Mouse (Mus musculus) lung, postnatal 0 days (tissue): ENCODE results near the gene Scel. TPM values are rescaled to one million over a fixed set of nuclear protein-coding genes. Genes with fewer than 3 reads are reported as not detected.
A peak's percentile ranks its signal among the peaks of the same experiment; 100 is the strongest.

Experiments
- ATAC-seq: fragments of 200-750 bp; cut with Nextera tagmentation; 2 replicates; pipeline ENCODE4 v1.8.0; 2017; ENCODE audit warnings: moderate library complexity
- DNase-seq: peaks from one replicate; pipeline ENCODE4 v3.0.0-alpha.2; 2016; ENCODE audit warnings: low spot score
- H3K27ac ChIP-seq: fragments of 300-500 bp; sonication (generic); 2 replicates; pipeline ENCODE4 v1.5.1; 2014; ENCODE audit warnings: antibody characterized with exemption, mild to moderate bottlenecking, low read length, mixed read lengths
- H3K27me3 ChIP-seq: fragments of 300-500 bp; sonication (generic); replicated peaks from 2 replicates; pipeline ENCODE4 v1.6.1; 2014; ENCODE audit warnings: low read length, mixed read lengths; ENCODE audit not compliant: insufficient read depth
- H3K36me3 ChIP-seq: fragments of 300-500 bp; sonication (generic); 2 replicates; pipeline ENCODE4 v1.6.1; 2014; ENCODE audit warnings: low read length, mixed read lengths; ENCODE audit not compliant: insufficient read depth
- H3K4me1 ChIP-seq: fragments of 300-500 bp; sonication (generic); 2 replicates; pipeline ENCODE4 v1.6.1; 2014; ENCODE audit warnings: antibody characterized with exemption, low read depth, low read length, mixed read lengths; ENCODE audit not compliant: insufficient read depth
- H3K4me2 ChIP-seq: fragments of 300-500 bp; sonication (generic); replicated peaks from 2 replicates; pipeline ENCODE4 v1.6.1; 2014; ENCODE audit warnings: low read depth, mild to moderate bottlenecking, low read length, moderate library complexity, mixed read lengths
- H3K4me3 ChIP-seq: fragments of 300-500 bp; sonication (generic); 2 replicates; pipeline ENCODE4 v1.5.1; 2014; ENCODE audit warnings: low read depth, low read length
- H3K9ac ChIP-seq: fragments of 300-500 bp; sonication (generic); replicated peaks from 2 replicates; pipeline ENCODE4 v1.6.1; 2014; ENCODE audit warnings: low read depth, mild to moderate bottlenecking
- H3K9me3 ChIP-seq: fragments of 300-500 bp; sonication (generic); 2 replicates; pipeline ENCODE4 v1.6.1; 2016; ENCODE audit warnings: low read length, mixed read lengths
- CTCF ChIP-seq: IDR thresholded peaks from 2 replicates; pipeline ENCODE4 v1.5.1; 2016; ENCODE audit warnings: antibody characterized with exemption, mild to moderate bottlenecking
- EP300 ChIP-seq: IDR thresholded peaks from 2 replicates; pipeline ENCODE4 v1.6.1; 2016; ENCODE audit warnings: antibody characterized with exemption, mild to moderate bottlenecking, control low read depth
- WGBS: fragments of 180-500 bp; shearing (Covaris S2); extraction: QIAGEN DNeasy Blood & Tissue Kit; methylation state at CpG from one replicate; pipeline ENCODE4 v1.1.7; 2014; 5-methylcytosine and 5-hydroxymethylcytosine counted together
- polyA plus RNA-seq: library from polyadenylated mRNA; unstranded; fragments of >200 nt; fragmentation: Nextera tagmentation; extraction: Ambion mirVana; gene quantifications from 2 replicates; pipeline ENCODE4 v1.2.1, GENCODE M21; 2015

Scel gene
- polyA plus RNA-seq, result 8.5 and 9.5 TPM in 2 replicates

DNA sequence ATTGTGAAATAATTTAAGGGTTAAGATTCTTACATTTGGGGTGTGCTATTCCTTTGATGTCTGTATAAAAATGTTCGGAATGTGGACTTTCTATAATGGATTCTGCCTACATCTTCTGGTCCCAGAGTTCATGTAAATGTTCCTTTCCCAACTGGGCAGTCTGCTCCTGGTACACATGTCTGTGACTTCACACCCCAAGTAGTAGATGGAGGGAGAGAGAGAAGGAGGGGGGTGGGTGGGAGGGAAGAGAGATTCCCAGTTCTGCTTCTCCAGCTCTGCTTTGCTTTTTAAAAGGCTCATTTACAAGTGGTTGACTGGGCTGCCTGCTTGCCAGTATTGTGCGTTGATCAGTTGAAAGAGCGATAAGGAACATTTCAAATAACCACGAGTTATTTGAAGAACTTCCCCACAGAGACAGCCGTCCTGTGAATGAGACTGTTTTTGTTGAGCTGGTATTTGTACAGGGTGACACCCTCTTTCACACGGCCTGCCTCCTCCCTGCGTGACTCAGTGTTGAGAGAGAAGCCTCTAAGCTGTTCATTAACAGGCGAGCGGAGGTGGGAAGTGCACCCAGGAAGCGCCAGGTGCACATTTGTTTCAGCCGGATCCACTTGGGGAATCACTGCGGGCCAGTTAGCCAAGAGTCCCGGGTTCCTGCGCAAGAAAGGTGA is at the start of gene Scel:
TSS of gene Scel (plus strand) at position 541 of the 671 bp plus-strand sequence.
- ATAC-seq, result peak; percentile 93
- Histone ChIP-seq H3K4me1 (no peaks in the 10 kb centered on the region), H3K36me3 (no peaks in the 10 kb centered on the region), H3K27ac (no peak within 1 kb of the TSS), H3K27me3 (no peaks in the 10 kb centered on the region), H3K4me2 (peak within 1 kb of the TSS; percentile 37), H3K4me3 (peak within 1 kb of the TSS; percentile 17; the same call in 1 of the 2 replicates), H3K9ac (no peak within 1 kb of the TSS), H3K9me3 (no peaks in the 10 kb centered on the region)
- TF ChIP-seq CTCF, result no peak
- TF ChIP-seq EP300, result peak; percentile 46
- DNase-seq, result peak; percentile 76
- WGBS, result 14% methylated on average over 14 of the region's 14 CpGs

DNA sequence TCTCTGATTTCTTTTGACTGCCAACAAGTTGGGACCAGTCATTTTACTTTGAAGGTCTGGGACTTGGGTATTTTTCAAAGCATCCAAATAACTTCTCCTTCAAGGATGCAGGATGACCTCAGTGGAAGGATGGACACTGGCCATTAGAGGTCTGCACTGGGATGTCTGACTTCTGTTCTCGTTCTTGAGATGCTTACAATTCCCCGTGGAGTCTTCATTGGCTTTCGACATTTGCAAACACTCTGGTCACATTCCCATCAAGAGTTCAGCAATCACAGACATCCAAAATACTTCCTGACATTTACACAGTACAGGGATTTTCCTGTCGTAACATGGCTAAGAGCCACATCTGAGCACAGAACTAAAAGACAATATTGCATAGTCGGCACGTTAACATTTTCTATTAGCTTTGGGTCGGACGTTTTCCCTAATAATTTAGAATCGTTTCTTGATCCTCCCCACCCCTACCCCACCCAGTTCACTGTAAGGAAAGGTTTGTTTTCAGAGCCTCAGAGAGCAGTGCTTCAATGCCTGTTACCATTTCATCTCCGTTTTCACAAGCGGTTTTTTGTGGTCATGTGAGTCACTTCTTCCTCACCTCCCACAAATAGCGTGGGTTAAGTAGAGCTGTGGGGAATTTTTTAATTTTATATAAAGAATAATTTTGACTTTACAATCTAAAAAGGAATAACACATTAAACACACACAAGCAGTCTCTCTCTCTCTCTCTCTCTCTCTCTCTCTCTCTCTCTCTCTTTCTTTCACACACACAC is 44.3 kb upstream of the Scel start:
- H3K4me2 ChIP-seq, result 0 out of 2 replicates have a peak overlapping the region, but pooled peaks have one; percentile 40
- no peaks in the 10 kb centered on the region for H3K27me3 ChIP-seq
- H3K36me3 ChIP-seq, result no peaks in the 10 kb centered on the region
- DNase-seq, result no peak
- no peak overlapping the region for H3K27ac ChIP-seq
- H3K9me3 ChIP-seq, result no peaks in the 10 kb centered on the region
- H3K9ac ChIP-seq, result no peak overlapping the region
- no peak overlapping the region for H3K4me3 ChIP-seq
- TF ChIP-seq CTCF (no peak), EP300 (no peak)
- H3K4me1 ChIP-seq, result no peaks in the 10 kb centered on the region
- WGBS, result 63% methylated on average over 12 of the region's 12 CpGs
- ATAC-seq, result no peak

DNA sequence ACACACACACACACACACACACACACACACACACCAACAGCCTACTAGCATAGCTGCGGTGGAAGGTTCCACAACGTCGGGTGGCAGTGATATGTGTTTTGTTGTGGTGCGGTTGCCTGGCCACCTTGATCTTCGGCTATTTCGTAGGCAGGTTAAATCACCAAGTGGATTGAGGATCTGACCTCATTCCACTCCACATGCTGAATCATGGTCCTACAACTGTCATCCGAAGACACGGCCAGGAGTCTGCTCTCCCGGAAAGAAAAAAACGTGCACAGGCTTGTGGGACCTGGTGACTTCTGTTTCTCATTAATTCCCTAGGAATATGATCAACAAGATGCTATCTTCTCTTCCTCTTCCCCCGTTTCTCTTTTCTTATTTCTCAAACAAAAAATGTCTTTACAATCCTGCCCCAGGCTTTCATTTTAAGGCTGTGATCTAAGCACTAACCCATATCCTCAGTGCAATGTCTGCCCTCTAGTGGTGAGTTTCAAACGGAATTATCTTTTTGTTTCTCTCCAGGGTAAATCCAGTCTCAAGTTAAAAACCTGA is 43.6 kb upstream of the Scel start:
- Histone ChIP-seq H3K4me3 (peak overlapping the region; percentile 26; the same call in 1 of the 2 replicates), H3K36me3 (no peaks in the 10 kb centered on the region), H3K4me2 (peak overlapping the region; percentile 40; the same call in 1 of the 2 replicates), H3K9me3 (no peaks in the 10 kb centered on the region), H3K27me3 (no peaks in the 10 kb centered on the region), H3K4me1 (no peaks in the 10 kb centered on the region), H3K27ac (no peak overlapping the region), H3K9ac (0 out of 2 replicates have a peak overlapping the region, but pooled peaks have one; percentile 16)
- peak; percentile 82 for ATAC-seq
- DNase-seq, result peak; percentile 89
- TF ChIP-seq CTCF, result peak; percentile 83
- TF ChIP-seq EP300, result peak; percentile 34; the same call in 1 of the 2 replicates
- 52% methylated on average over 12 of the region's 12 CpGs for WGBS

DNA sequence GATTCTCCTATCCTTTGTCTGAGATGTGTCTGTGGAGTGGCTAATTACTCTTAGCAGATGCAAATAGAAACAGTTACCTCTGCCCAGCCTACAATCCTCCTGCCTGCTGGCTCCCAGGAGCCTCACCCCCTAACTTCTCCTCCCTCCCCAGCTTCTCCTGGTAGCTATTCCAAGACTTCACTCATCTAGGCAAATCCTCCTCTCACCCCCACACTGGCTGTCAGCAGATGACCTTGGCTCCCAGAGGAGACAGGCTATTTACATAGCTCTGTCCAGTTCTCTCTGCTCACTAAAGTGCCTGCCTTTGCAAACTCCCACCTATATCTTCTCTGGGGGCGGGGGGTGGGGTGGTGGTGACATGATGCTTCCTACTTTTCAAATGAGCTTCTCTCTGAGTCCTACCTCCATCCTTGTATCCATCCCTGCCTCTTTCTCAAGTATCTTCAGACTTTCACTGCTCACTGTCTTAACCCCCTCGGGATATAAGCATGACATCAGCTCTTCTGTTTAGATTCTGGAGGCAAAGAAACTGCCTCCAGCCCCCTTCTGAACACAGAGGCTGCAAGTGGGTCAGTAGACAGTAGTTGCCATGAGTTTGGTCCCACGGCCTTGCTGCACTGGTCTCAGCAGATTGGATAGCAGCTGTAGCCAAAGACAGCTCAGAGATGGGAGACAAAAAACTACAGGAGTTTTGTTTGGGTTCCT is 41.9 kb upstream of the Scel start:
- Histone ChIP-seq H3K27me3 (no peaks in the 10 kb centered on the region), H3K4me1 (no peaks in the 10 kb centered on the region), H3K9me3 (no peaks in the 10 kb centered on the region), H3K9ac (no peak overlapping the region), H3K27ac (no peak overlapping the region), H3K4me3 (no peak overlapping the region), H3K4me2 (no peak overlapping the region), H3K36me3 (no peaks in the 10 kb centered on the region)
- TF ChIP-seq EP300 (no peak), CTCF (no peak)
- WGBS, result 25% methylated on average over 3 of the region's 3 CpGs
- ATAC-seq, result no peak
- DNase-seq, result no peak

DNA sequence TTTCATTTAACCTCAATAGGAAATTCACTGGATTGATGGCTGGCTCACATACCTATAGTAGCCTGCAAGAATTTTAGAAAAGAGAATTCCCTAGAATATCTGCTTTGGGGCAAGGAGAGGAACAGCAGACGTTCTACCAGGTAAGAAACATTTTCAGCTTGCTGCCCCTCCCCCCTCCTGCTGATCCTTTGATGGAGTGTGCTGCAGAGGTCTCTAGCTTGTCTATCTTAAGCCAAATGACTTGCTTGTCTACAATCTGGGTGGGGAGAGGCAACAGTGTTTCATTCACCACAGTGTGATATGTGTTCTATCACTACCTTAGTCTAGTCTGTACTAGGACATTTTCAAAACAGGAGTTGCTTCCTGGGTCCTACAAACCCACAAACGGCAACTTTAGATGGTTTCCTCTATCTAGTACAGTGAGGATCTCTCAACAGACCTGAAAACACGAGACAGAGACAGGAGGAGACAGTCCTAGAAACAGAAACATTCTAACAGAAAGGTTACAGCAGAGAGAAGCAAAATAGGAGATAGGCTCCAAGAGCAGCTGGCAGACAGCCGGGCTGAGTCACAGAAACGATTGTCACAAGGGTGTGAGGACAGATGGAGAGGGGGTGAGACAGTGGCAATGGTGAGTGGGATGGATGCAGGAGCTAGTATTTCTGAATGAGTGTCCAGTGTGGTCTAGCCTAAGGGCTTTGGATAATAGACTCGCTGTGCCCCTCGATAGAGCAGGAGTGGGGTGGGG is 41.2 kb upstream of the Scel start:
- WGBS, result 36% methylated on average over 7 of the region's 7 CpGs
- no peaks in the 10 kb centered on the region for H3K36me3 ChIP-seq
- no peak for ATAC-seq
- TF ChIP-seq CTCF, result no peak
- TF ChIP-seq EP300, result no peak
- H3K4me2 ChIP-seq, result no peak overlapping the region
- H3K4me1 ChIP-seq, result no peaks in the 10 kb centered on the region
- no peak for DNase-seq
- H3K27me3 ChIP-seq, result no peaks in the 10 kb centered on the region
- no peaks in the 10 kb centered on the region for H3K9me3 ChIP-seq
- no peak overlapping the region for H3K9ac ChIP-seq
- no peak overlapping the region for H3K27ac ChIP-seq
- H3K4me3 ChIP-seq, result no peak overlapping the region
